In the genomic region with DNA sequence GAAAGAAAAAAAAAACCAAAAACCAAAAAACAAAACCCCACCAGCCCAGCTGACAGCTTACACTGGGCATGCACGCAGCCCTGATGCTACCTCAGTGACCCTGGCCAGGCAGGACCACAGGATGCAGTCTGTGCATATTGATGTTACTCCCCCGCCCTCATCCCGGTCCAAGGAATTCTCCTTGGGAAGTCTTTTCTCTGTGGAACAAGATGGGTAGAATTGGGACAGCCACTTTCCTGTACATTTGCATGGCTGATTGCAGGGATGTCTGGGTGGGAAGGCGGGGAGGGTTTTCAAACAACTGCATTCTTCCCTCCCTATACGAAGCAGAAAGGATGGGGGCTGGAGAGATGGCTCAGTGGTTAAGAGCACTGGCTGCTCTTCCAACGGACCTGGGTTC, we compare ENCODE assay signal across 30 mouse cellular contexts. TPM values are rescaled to one million over a fixed set of nuclear protein-coding genes. Genes with fewer than 3 reads are reported as not detected.
DNase-seq lines count a peak whose midpoint lies in the region; ATAC-seq and TF ChIP-seq lines count a peak whose summit lies in the region.
"Had no signal": no experiment of that assay in that cellular context is flagged by ENCODE, and none has a peak within 500 bp of the region (broad histone marks: within the 10 kb centered on the region; RNA-seq: fewer than 3 reads in every experiment).

No protein-coding gene starts in this region.

- WGBS in heart, embryonic 15.5 days: 64% methylated on average over 6 of the region's 6 CpGs
- WGBS in lung, embryonic 15.5 days: 66% methylated on average over 6 of the region's 6 CpGs

- no peaks in the 10 kb centered on the region for H3K36me3 ChIP-seq in heart, embryonic 15.5 days
- H3K36me3 ChIP-seq in lung, embryonic 15.5 days: no peaks in the 10 kb centered on the region
- H3K36me3 ChIP-seq in ES-E14 (ENCODE audit: control insufficient read depth, insufficient read depth, low read length, poor library complexity, severe bottlenecking): no peaks in the 10 kb centered on the region
- H3K36me3 ChIP-seq: embryonic facial prominence, embryonic 13.5 days; forebrain, embryonic 12.5 days; hindbrain, embryonic 13.5 days; neural tube, embryonic 15.5 days had no signal

- no peak for ATAC-seq in heart, embryonic 15.5 days (replicated peaks; ENCODE audit: insufficient number of reproducible peaks, insufficient read depth, low FRiP score, low read depth)
- no peak for ATAC-seq in lung, embryonic 15.5 days (ENCODE audit: borderline replicate concordance, extremely low read depth, low FRiP score, low TSS enrichment)
- ATAC-seq: forebrain, postnatal 0 days; intestine, embryonic 16.5 days; Patski had no signal

- H3K27me3 ChIP-seq in heart, embryonic 15.5 days: 0 out of 2 replicates have a peak, but pooled peaks cover 5% of the 10 kb centered on the region
- H3K27me3 ChIP-seq in lung, embryonic 15.5 days: no peaks in the 10 kb centered on the region
- H3K27me3 ChIP-seq: embryonic facial prominence, embryonic 13.5 days; hindbrain, embryonic 13.5 days; neural tube, embryonic 15.5 days; Patski had no signal

- no peaks in the 10 kb centered on the region for H3K9me3 ChIP-seq in heart, embryonic 15.5 days (replicated peaks)
- no peaks in the 10 kb centered on the region for H3K9me3 ChIP-seq in lung, embryonic 15.5 days
- H3K9me3 ChIP-seq in ES-E14 (ENCODE audit: control insufficient read depth, insufficient read depth, low read depth, low read length): no peaks in the 10 kb centered on the region
- H3K9me3 ChIP-seq: embryonic facial prominence, embryonic 13.5 days; forebrain, embryonic 12.5 days; hindbrain, embryonic 13.5 days; neural tube, embryonic 15.5 days had no signal

- in situ Hi-C loops in ES-E14 (cut with MboI; ENCODE audit: low sequenced_read_pairs in 2 of 2, unreplicated experiment in 2 of 2): no loop called here

- intact Hi-C loops in heart, postnatal 10 days (cut with DNase I): no loop called here

- H3K9ac ChIP-seq in heart, embryonic 15.5 days: no peak overlapping the region
- H3K9ac ChIP-seq in lung, embryonic 15.5 days: no peak overlapping the region
- H3K9ac ChIP-seq in ES-E14 (ENCODE audit: insufficient read depth, low read depth, low read length, poor library complexity, severe bottlenecking): no peak overlapping the region
- H3K9ac ChIP-seq: embryonic facial prominence, embryonic 13.5 days; forebrain, embryonic 12.5 days; forebrain, postnatal 0 days; hindbrain, embryonic 13.5 days; liver, embryonic 14.5 days; neural tube, embryonic 15.5 days had no signal

- no peak overlapping the region for H3K4me3 ChIP-seq in heart, embryonic 15.5 days
- no peak overlapping the region for H3K4me3 ChIP-seq in lung, embryonic 15.5 days
- peak overlapping the region in 1 of 2 experiments; percentile 49; a peak in 3 of 4 replicates for H3K4me3 ChIP-seq in ES-E14 (ENCODE audit: insufficient read depth in 1 of 2, low read depth in 1 of 2, low read length in 2 of 2, poor library complexity in 1 of 2, severe bottlenecking in 1 of 2)
- H3K4me3 ChIP-seq: embryonic facial prominence, embryonic 13.5 days; erythroblast, embryonic 14.5 days; forebrain, embryonic 12.5 days; hindbrain, embryonic 13.5 days; neural tube, embryonic 15.5 days had no signal

- peak overlapping the region; percentile 52 for H3K27ac ChIP-seq in heart, embryonic 15.5 days
- H3K27ac ChIP-seq in lung, embryonic 15.5 days: peak overlapping the region; percentile 49; the same call in 1 of the 2 replicates
- no peak overlapping the region for H3K27ac ChIP-seq in ES-E14 (ENCODE audit: insufficient read depth, low read depth, low read length, poor library complexity, severe bottlenecking)
- H3K27ac ChIP-seq: forebrain, embryonic 12.5 days; hindbrain, embryonic 13.5 days; liver, embryonic 14.5 days; macrophage; neural tube, embryonic 15.5 days had no signal

- peak overlapping the region; percentile 6; the same call in 1 of the 2 replicates for H3K4me2 ChIP-seq in heart, embryonic 15.5 days
- H3K4me2 ChIP-seq in lung, embryonic 15.5 days: peak overlapping the region; percentile 20; the same call in 1 of the 2 replicates
- H3K4me2 ChIP-seq: embryonic facial prominence, embryonic 13.5 days; forebrain, embryonic 12.5 days; hindbrain, embryonic 13.5 days; neural tube, embryonic 15.5 days had no signal

- DNase-seq in heart, postnatal 10 days: no peak
- no peak for DNase-seq in lung, postnatal 36 days
- DNase-seq in ES-E14 (ENCODE audit: low read depth, low spot score): peak; percentile 17
- peak; percentile 23 for DNase-seq in lung, postnatal 25 days (ENCODE audit: low spot score)
- DNase-seq in kidney, adult 18-20 months: no peak
- DNase-seq: adrenal gland, postnatal 25 days; cerebellum, adult 11-12 months; cerebellum, adult 9-11 months; embryo, embryonic 11 days; forebrain, postnatal 0 days; heart, postnatal 4 days; kidney, adult 9 months; kidney, postnatal 10 days; layer of hippocampus, postnatal 36 days; left cerebral cortex, postnatal 4 days; liver; midbrain, embryonic 14.5 days; retina, postnatal 1 day; right cerebral cortex, postnatal 14 days had no signal

- H3K4me1 ChIP-seq in heart, embryonic 15.5 days (replicated peaks): no peaks in the 10 kb centered on the region
- H3K4me1 ChIP-seq in lung, embryonic 15.5 days: 0 out of 2 replicates have a peak, but pooled peaks cover 2% of the 10 kb centered on the region
- peaks cover 4 to 9% of the 10 kb centered on the region in 2 experiments; a peak in 2 of 4 replicates for H3K4me1 ChIP-seq in ES-E14 (ENCODE audit: control insufficient read depth in 2 of 2, insufficient read depth in 2 of 2, low read length in 2 of 2, poor library complexity in 1 of 2)
- H3K4me1 ChIP-seq: embryonic facial prominence, embryonic 13.5 days; forebrain, embryonic 12.5 days; hindbrain, embryonic 13.5 days; neural tube, embryonic 15.5 days had no signal

TF ChIP-seq in ES-E14, 5 proteins besides CTCF, POLR2A, EP300 and RAD21:
- no peak for TF ChIP-seq ZNF384 (IDR thresholded peaks at IDR 0.05; ENCODE audit: low read depth, low read length)
- no peak for TF ChIP-seq CHD2 (IDR thresholded peaks at IDR 0.05; ENCODE audit: low read depth, low read length)
- no peak for TF ChIP-seq MAFK (IDR thresholded peaks at IDR 0.05; ENCODE audit: insufficient read depth, low read depth, low read length)
- no peak for TF ChIP-seq HCFC1 (IDR thresholded peaks at IDR 0.05; ENCODE audit: borderline replicate concordance, insufficient read depth, low read length)
- TF ChIP-seq ZC3H11A (IDR thresholded peaks at IDR 0.05; ENCODE audit: borderline replicate concordance, low read depth, low read length): no peak
TF ChIP-seq in ES-E14: peak in this region for 0.

RNA-seq across cellular contexts. Expression of a gene that starts 40.7 kb away (rescaled TPM):
- polyA plus RNA-seq in heart, embryonic 15.5 days (2015; fragmentation: Nextera tagmentation; extraction: Ambion mirVana): 14.0 and 20.4 TPM in 2 replicates
- 10 to 100 TPM; 20.7 to 23.3 TPM for total RNA-seq in heart, postnatal 10 days (2021)
- 17.5 and 17.9 TPM in 2 replicates for polyA plus RNA-seq in lung, embryonic 15.5 days (2015; fragmentation: Nextera tagmentation; extraction: Ambion mirVana)
- total RNA-seq in ES-E14 (2012; rRNA removed): 1.3 and 5.4 TPM in 2 replicates

Comparison
In these comparisons a context has a peak if more than half of its experiments do, and no peak if none do; other contexts are left out.
1. DNase-seq: peak in ES-E14 (single experiment) and lung, postnatal 25 days (single experiment); none in heart, postnatal 10 days (0 of 2), lung, postnatal 36 days (single experiment) and kidney, adult 18-20 months (single experiment).